Mouse (Mus musculus) brown adipose tissue, adult 24 weeks (tissue): Measurements from ENCODE around the gene Swi5. TPM values are rescaled to one million over a fixed set of nuclear protein-coding genes. Genes with fewer than 3 reads are reported as not detected.
"Not testable (repeated sequence)": the region's sequence is repeated elsewhere in the genome, so short reads cannot be mapped to it uniquely, and the experiment has no call there.

ENCODE experiments used
- H3K27ac ChIP-seq: fragments of 200-500 bp; replicated peaks from 2 replicates; pipeline ENCODE4 v1.5.1; 2012; ENCODE audit warnings: low read depth, mild to moderate bottlenecking, low read length
- H3K4me1 ChIP-seq: fragments of 200-500 bp; 2 replicates; pipeline ENCODE4 v1.6.1; 2012; ENCODE audit warnings: low read length, mixed read lengths; ENCODE audit not compliant: control insufficient read depth, insufficient read depth, insufficient read length
- H3K4me3 ChIP-seq: fragments of 200-500 bp; 2 replicates; pipeline ENCODE4 v1.5.1; 2012; ENCODE audit warnings: low read depth, mild to moderate bottlenecking, low read length, moderate library complexity; ENCODE audit not compliant: insufficient read depth
- polyA plus RNA-seq: library from polyadenylated mRNA; stranded (reverse); fragments of >200 nt; gene quantifications from 2 replicates; pipeline ENCODE4 v1.2.4, GENCODE M21; 2012; ENCODE audit not compliant: missing spikeins, insufficient read depth, insufficient read length

Gene Swi5
- polyA plus RNA-seq, 1 experiment, result 679 TPM

- Histone ChIP-seq H3K4me1 (no peaks in the 10 kb centered on the region), H3K27ac (no peak overlapping the region), H3K4me3 (no peak overlapping the region)
These were observed 16.4 kb upstream of the Swi5 start for GRCm38 (mm10) chr2:32304145-32304832.

- H3K27ac ChIP-seq, result no peak overlapping the region
- H3K4me1 ChIP-seq, result no peaks in the 10 kb centered on the region
- H3K4me3 ChIP-seq, result no peak overlapping the region
These were observed 15.1 kb upstream of the Swi5 start for GRCm38 (mm10) chr2:32302952-32303351.

DNA sequence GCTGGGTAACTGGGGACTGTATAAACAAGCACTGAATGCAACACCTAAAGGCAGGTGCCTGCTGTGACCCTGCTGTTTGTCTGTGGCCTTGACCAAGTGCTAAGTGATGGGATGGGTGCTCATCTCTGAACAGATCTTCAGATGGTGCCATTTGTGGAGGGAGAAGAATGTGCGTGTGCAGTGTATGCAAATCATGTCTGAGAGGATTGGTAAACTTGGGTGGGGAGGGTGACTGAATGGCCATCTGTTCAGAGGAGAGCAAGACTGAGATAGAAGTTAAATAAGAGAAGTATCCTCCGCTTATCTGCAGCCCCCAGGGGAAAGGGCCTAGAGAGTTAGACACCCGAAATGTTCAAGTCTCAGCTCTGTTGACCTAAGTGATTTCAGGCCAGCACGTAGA is 11.6 kb upstream of the Swi5 start:
- Histone ChIP-seq H3K4me3 (no peak overlapping the region), H3K27ac (no peak overlapping the region), H3K4me1 (no peaks in the 10 kb centered on the region)

DNA sequence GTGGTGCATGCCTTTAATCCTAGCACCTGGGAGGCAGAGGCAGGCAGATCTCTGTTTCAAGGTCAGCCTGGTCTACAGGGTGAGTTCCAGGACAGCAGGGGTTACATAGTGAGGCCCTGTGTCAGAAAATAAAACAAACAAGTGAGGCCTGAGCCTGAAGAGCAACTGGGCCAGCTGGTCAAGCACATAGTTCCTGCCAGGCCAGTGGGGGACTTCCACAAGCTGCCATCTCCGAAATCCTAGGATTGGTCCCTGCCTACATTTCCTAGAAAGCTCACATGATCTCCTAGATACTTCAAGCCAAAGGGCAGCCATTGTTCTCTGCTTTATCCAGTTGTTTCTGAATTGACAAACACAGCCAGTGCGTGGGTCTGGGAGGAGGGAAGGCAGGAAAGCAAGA is 8.0 kb upstream of the Swi5 start:
- not testable (repeated sequence) for H3K27ac ChIP-seq, H3K4me1 ChIP-seq, H3K4me3 ChIP-seq

DNA sequence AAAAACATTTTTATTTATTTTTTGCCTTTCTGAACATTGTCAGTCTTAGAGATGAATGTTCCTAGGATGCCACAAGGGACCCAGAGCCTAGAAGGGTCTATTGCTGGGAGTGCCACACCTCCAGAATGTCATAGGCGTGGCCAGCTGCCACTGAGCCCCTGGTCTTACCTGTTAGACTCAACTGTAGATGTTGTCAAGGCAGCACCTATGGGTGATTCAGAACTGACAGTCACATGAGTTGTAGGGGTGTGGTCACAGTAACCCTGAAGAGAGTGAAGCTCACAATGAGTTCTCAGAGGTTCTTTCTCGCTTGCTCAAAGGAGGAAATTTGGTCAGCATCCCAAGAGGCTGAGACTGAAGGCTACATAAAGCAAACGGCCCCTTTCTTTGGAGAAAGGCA is 7.4 kb upstream of the Swi5 start:
- no peak overlapping the region for H3K27ac ChIP-seq

GRCm38 (mm10) chr2:32294348-32294747 is 6.5 kb upstream of the Swi5 start:
- no peak overlapping the region for H3K27ac ChIP-seq
- H3K4me3 ChIP-seq, result no peak overlapping the region
- H3K4me1 ChIP-seq, result peaks cover under 1% of the 10 kb centered on the region

More for the DNA sequence above, 7.4 kb upstream of the Swi5 start:
- no peaks in the 10 kb centered on the region; the same call in 1 of the 2 replicates for H3K4me1 ChIP-seq
- no peak overlapping the region for H3K4me3 ChIP-seq

DNA sequence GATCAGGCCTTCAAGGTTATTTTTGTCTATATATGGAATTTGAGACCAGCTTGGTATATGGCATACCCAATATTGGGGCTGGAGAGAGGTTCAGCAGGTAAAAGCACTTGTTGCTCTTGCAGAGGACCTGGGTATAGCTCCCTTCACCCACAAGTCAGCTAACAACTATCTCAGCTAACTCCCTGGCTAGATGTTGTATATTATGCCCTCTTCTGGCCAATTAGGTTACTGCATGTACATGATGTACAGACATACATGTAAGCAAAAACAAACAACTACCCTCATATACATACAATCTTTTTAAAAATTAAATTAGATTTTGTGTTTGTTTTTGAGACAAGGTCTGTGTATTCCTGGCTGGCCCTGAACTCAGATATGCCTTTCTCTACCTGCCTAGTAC is 1.7 kb upstream of the Swi5 start:
- H3K4me1 ChIP-seq, result peaks cover 7% of the 10 kb centered on the region
- H3K4me3 ChIP-seq, result peak overlapping the region; percentile 72
- H3K27ac ChIP-seq, result no peak overlapping the region

DNA sequence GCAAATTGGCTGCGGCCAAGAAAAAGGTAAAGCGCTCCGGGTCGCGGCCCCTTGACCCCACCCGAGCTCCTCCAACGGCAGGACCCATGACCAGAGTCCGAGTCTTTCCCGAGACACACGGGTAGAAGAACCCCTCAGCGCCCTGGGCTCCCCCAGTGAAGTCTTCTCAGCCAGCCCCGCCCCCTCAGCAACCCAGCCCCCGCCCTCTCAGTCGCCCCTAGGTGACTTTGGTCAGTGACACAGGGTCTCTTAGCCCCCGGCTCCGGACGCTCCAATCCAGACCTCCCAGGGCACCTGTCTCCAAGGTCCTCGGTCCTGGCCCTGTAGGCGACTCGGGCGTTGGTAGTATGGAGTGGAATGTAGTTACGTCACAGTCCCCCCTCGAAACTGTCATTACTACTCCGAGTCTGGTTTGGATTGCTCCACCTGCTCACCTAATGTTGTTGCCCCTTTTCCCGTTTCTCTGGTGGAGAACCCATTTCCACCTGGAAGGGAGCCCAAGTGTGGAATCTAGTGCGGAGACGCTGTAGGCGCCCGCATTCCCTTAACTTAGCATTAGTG is 576 bp upstream of the Swi5 start:
- Histone ChIP-seq H3K4me3 (peak overlapping the region; percentile 72), H3K4me1 (peaks cover 7% of the 10 kb centered on the region), H3K27ac (peak overlapping the region; percentile 63)

DNA sequence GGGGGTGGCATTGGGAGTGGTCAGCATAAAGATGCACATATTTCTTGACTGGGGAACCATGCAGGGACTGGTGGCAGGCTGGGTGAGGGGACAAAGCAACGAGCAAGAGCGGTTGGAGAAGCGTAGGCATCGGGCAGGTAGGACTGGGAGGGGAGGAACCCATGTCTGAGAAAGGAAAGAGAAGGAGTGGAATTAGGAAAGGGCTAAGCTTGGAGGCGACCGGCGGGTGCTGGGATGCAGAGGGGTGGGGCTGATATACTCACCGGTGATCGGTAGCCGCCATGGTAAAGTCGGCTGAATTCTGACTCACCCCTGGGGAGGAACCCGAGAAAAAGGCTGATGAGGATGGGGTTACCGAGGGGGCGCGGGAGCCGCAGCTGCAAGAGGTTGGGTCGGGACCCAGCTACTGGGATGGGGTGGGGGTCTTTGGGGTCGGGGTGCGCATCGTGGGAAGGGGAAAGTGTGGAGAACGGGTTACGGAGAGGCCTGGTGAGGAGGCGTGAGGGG is 488 bp downstream of the Swi5 start, which contains the start of gene Golga2:
TSS of gene Golga2 (plus strand) at position 51 of the 507 bp plus-strand sequence.
- Histone ChIP-seq H3K27ac (peak within 1 kb of the TSS; percentile 63), H3K4me1 (peaks cover 7% of the 10 kb centered on the region), H3K4me3 (peak within 1 kb of the TSS; percentile 75)

DNA sequence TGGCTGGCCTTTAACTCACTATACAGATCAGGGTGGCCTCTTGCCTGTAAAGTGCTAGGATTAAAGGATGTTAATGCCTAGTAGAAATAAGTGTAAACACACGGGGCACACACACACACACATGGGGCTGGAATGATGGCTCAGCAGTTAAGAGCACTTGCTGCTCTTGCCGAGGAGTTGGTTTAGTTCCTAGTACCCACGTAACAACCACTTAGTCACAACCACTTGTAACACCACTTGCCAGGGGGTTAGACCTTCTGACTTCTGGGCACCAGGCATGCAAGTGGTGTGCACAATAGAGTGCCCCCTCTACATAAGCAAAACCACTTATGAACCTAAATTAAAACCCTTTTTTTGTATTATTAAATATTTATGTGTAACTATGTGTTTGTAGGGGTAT is 3.9 kb downstream of the Swi5 start:
- H3K27ac ChIP-seq, result no peak overlapping the region
- H3K4me3 ChIP-seq, result no peak overlapping the region
- H3K4me1 ChIP-seq, result peaks cover 3% of the 10 kb centered on the region; the same call in 1 of the 2 replicates

- Histone ChIP-seq H3K27ac (peak overlapping the region; percentile 81), H3K4me1 (peaks cover 3% of the 10 kb centered on the region; the same call in 1 of the 2 replicates)
These were observed 5.1 kb downstream of the Swi5 start for GRCm38 (mm10) chr2:32282727-32283126.

GRCm38 (mm10) chr2:32282289-32282688 is 5.6 kb downstream of the Swi5 start:
- peak overlapping the region; percentile 81 for H3K27ac ChIP-seq
- peaks cover 3% of the 10 kb centered on the region; the same call in 1 of the 2 replicates for H3K4me1 ChIP-seq
- H3K4me3 ChIP-seq, result no peak overlapping the region

More at GRCm38 (mm10) chr2:32282727-32283126, 5.1 kb downstream of the Swi5 start:
- H3K4me3 ChIP-seq, result no peak overlapping the region

GRCm38 (mm10) chr2:32275823-32276222 is 12.1 kb downstream of the Swi5 start:
- Histone ChIP-seq H3K27ac (no peak overlapping the region), H3K4me1 (no peaks in the 10 kb centered on the region), H3K4me3 (no peak overlapping the region)

DNA sequence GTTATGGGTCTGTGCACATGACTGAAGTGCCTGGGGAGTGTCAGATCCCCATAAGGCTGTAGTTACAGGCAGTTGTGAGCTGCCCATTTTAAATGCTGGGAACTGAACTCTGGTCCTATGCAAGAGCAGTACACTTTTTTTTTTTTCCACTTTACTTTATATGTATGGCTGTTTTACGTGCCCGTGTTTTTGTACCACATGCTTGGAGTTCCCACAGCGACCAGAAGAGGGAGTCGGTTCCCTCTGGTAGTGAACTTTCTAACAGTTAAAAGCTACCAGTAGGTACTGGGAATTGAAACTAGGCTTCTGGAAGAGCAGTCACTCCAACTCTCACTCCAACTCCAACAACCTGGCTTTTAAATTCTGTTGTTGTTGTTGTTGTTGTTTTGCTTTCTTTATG is 27.2 kb downstream of the Swi5 start:
- Histone ChIP-seq H3K4me1 (peaks cover 5% of the 10 kb centered on the region), H3K27ac (no peak overlapping the region), H3K4me3 (no peak overlapping the region)

DNA sequence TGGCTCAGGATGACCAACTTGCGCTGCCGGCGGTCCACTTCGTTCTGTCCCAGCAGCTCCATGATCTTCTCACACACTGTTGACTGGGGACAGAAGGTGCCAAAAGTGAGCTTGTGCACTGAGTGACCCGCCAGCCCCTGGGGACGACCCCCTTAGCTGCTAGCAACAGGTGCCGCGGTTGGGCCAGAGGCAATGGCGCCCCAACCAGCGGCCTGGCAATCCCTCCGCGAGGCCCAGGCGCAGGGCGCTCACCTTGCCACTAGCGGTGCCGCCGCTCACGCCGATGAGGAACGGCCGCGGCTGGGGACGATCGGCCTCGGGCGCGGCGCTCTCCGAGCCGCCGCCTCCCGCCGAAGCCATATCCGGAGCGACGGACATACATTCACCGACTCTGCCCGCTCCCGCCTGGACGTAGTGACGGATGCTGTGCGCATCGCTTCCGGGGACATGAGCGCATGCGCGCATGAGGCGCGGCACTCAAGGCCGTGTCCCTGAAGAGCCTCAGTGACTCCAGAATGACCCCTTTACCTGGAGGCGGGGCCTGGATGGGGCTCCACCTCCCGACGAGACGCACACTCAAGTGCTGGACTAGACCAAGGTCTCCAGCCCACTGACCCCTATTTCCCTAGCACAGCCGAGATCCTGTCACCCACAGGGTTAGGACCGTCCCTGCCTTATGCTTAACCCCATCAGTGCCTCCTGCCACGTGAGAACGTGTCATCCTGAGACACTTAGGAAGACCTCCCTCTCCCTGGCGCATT is 28.0 kb downstream of the Swi5 start, which contains the start of gene Uck1:
TSS of gene Uck1 (minus strand) at position 503 of the 761 bp plus-strand sequence.
- peak within 1 kb of the TSS; percentile 84 for H3K27ac ChIP-seq
- peak within 1 kb of the TSS; percentile 96 for H3K4me3 ChIP-seq
- H3K4me1 ChIP-seq, result peaks cover 5% of the 10 kb centered on the region
